Mouse (Mus musculus): ENCODE results near the gene Naxe. TPM values are rescaled to one million over a fixed set of nuclear protein-coding genes. Genes with fewer than 3 reads are reported as not detected.

Naxe gene
- polyA plus RNA-seq, 1 experiment from 2014 or later, result 150 TPM

- WGBS, result 8% methylated on average over 6 of the region's 6 CpGs
- Histone ChIP-seq H3K36me3 (ENCODE audit: control insufficient read depth, insufficient read depth, low read length) (no peaks in the 10 kb centered on the region), H3K9ac (replicated peaks; ENCODE audit: low read length) (no peak overlapping the region), H3K9me3 (ENCODE audit: control insufficient read depth, low read length) (no peaks in the 10 kb centered on the region), H3K4me3 (replicated peaks; ENCODE audit: low read depth, low read length) (no peak overlapping the region), H3K4me2 (ENCODE audit: low read length) (no peak overlapping the region), H3K27me3 (ENCODE audit: control insufficient read depth, insufficient read depth, low read length) (0 out of 2 replicates have a peak, but pooled peaks cover 3% of the 10 kb centered on the region), H3K4me1 (ENCODE audit: control insufficient read depth, insufficient read depth, low read length) (no peaks in the 10 kb centered on the region), H3K27ac (replicated peaks; ENCODE audit: low read depth, low read length) (no peak overlapping the region)
- ATAC-seq (ENCODE audit: low FRiP score, low TSS enrichment) (no peak), DNase-seq (peak; percentile 37)
Observed at GRCm38 (mm10) chr3:88010634-88011265, 47.5 kb downstream of the Naxe start.

Other genes with a start within 250 kb of the Naxe start
- 2.2 and 6.9 TPM in 2 replicates for gene Pear1, start 234.2 kb downstream of the Naxe start, polyA plus RNA-seq (2014; fragmentation: Nextera tagmentation; extraction: Ambion mirVana)
- 0.05 TPM in 1 of 2 replicates, not detected in the other for gene Sh2d2a, start 211.7 kb downstream of the Naxe start, polyA plus RNA-seq (2014; fragmentation: Nextera tagmentation; extraction: Ambion mirVana)
- gene Prcc, start 172.9 kb downstream of the Naxe start, polyA plus RNA-seq (2014; fragmentation: Nextera tagmentation; extraction: Ambion mirVana), result 17.4 and 22.5 TPM in 2 replicates
- gene Hdgf, start 152.2 kb downstream of the Naxe start, polyA plus RNA-seq (2014; fragmentation: Nextera tagmentation; extraction: Ambion mirVana), result 157 and 185 TPM in 2 replicates
- gene Mrpl24, start 139.0 kb downstream of the Naxe start, polyA plus RNA-seq (2014; fragmentation: Nextera tagmentation; extraction: Ambion mirVana), result 55.8 and 56.3 TPM in 2 replicates
- gene Isg20l2, start 128.2 kb downstream of the Naxe start, polyA plus RNA-seq (2014; fragmentation: Nextera tagmentation; extraction: Ambion mirVana), result 19.1 and 23.2 TPM in 2 replicates
- 19.1 and 21.7 TPM in 2 replicates for gene Rrnad1, start 127.8 kb downstream of the Naxe start, polyA plus RNA-seq (2014; fragmentation: Nextera tagmentation; extraction: Ambion mirVana)
- gene Crabp2, start 109.8 kb downstream of the Naxe start, polyA plus RNA-seq (2014; fragmentation: Nextera tagmentation; extraction: Ambion mirVana), result 28.3 and 42.4 TPM in 2 replicates
- gene Nes, start 87.4 kb downstream of the Naxe start, polyA plus RNA-seq (2014; fragmentation: Nextera tagmentation; extraction: Ambion mirVana), result 19.0 and 28.8 TPM in 2 replicates
- 34.3 and 49.7 TPM in 2 replicates for gene Bcan, start 58.3 kb downstream of the Naxe start, polyA plus RNA-seq (2014; fragmentation: Nextera tagmentation; extraction: Ambion mirVana)
- gene Hapln2, start 30.9 kb downstream of the Naxe start, polyA plus RNA-seq (2014; fragmentation: Nextera tagmentation; extraction: Ambion mirVana), result 0.47 and 0.57 TPM in 2 replicates
- 22.9 and 30.3 TPM in 2 replicates for gene Gpatch4, start 15.4 kb downstream of the Naxe start, polyA plus RNA-seq (2014; fragmentation: Nextera tagmentation; extraction: Ambion mirVana)
- gene Ttc24, start 19.8 kb upstream of the Naxe start, polyA plus RNA-seq (2014; fragmentation: Nextera tagmentation; extraction: Ambion mirVana), result not detected in 2 replicates
- gene Iqgap3, start 23.5 kb upstream of the Naxe start, polyA plus RNA-seq (2014; fragmentation: Nextera tagmentation; extraction: Ambion mirVana), result 2.7 and 3.5 TPM in 2 replicates
- gene Mef2d, start 83.9 kb upstream of the Naxe start, polyA plus RNA-seq (2014; fragmentation: Nextera tagmentation; extraction: Ambion mirVana), result 22.3 and 23.7 TPM in 2 replicates
- 0.21 and 0.22 TPM in 2 replicates for gene Rhbg, start 196.2 kb upstream of the Naxe start, polyA plus RNA-seq (2014; fragmentation: Nextera tagmentation; extraction: Ambion mirVana)
- not detected in 2 replicates for gene Gm38392, start 228.7 kb upstream of the Naxe start, polyA plus RNA-seq (2014; fragmentation: Nextera tagmentation; extraction: Ambion mirVana)
- gene Tsacc, start 238.5 kb upstream of the Naxe start, polyA plus RNA-seq (2014; fragmentation: Nextera tagmentation; extraction: Ambion mirVana), result 8.0 and 8.1 TPM in 2 replicates
- gene Cct3, start 238.6 kb upstream of the Naxe start, polyA plus RNA-seq (2014; fragmentation: Nextera tagmentation; extraction: Ambion mirVana), result 444 and 493 TPM in 2 replicates